Mouse (Mus musculus) midbrain, embryonic 15.5 days (tissue): Measurements from ENCODE around the gene Mfn1. TPM values are rescaled to one million over a fixed set of nuclear protein-coding genes. Genes with fewer than 3 reads are reported as not detected.
A peak's percentile ranks its signal among the peaks of the same experiment; 100 is the strongest.

Experiments
- ATAC-seq: fragments of 200-750 bp; cut with Nextera tagmentation; replicated peaks from 2 replicates; pipeline ENCODE4 v1.8.0; 2017; ENCODE audit warnings: moderate TSS enrichment
- H3K27ac ChIP-seq: fragments of 300-500 bp; sonication (generic); 2 replicates; pipeline ENCODE4 v1.5.1; 2015; ENCODE audit warnings: mild to moderate bottlenecking, inconsistent platforms
- H3K27me3 ChIP-seq: fragments of 300-500 bp; sonication (generic); replicated peaks from 2 replicates; pipeline ENCODE4 v1.6.1; 2015; ENCODE audit warnings: inconsistent platforms
- H3K36me3 ChIP-seq: fragments of 300-500 bp; sonication (generic); replicated peaks from 2 replicates; pipeline ENCODE4 v1.6.1; 2015; ENCODE audit warnings: inconsistent platforms
- H3K4me1 ChIP-seq: fragments of 300-500 bp; sonication (generic); 2 replicates; pipeline ENCODE4 v1.6.1; 2015; ENCODE audit warnings: inconsistent platforms
- H3K4me2 ChIP-seq: fragments of 300-500 bp; sonication (generic); 2 replicates; pipeline ENCODE4 v1.6.1; 2015; ENCODE audit warnings: inconsistent platforms, mild to moderate bottlenecking, moderate library complexity
- H3K4me3 ChIP-seq: fragments of 300-500 bp; sonication (generic); 2 replicates; pipeline ENCODE4 v1.5.1; 2015; ENCODE audit warnings: mild to moderate bottlenecking, inconsistent platforms
- H3K9ac ChIP-seq: fragments of 300-500 bp; sonication (generic); 2 replicates; pipeline ENCODE4 v1.6.1; 2015; ENCODE audit warnings: mild to moderate bottlenecking, inconsistent platforms
- H3K9me3 ChIP-seq: fragments of 300-500 bp; sonication (generic); 2 replicates; pipeline ENCODE4 v1.6.1; 2016; ENCODE audit warnings: inconsistent platforms
- WGBS: fragments of 180-500 bp; shearing (Covaris S2); methylation state at CpG from one replicate; pipeline ENCODE4 v1.1.7; 2015; ENCODE audit warnings: mixed read lengths; 5-methylcytosine and 5-hydroxymethylcytosine counted together
- polyA plus RNA-seq: library from polyadenylated mRNA; unstranded; fragments of >200 nt; fragmentation: Nextera tagmentation; extraction: Ambion mirVana; gene quantifications from 2 replicates; pipeline ENCODE4 v1.2.1, GENCODE M21; 2015

Gene Mfn1
- polyA plus RNA-seq, 1 experiment from 2014 or later, result 34.1 TPM

DNA sequence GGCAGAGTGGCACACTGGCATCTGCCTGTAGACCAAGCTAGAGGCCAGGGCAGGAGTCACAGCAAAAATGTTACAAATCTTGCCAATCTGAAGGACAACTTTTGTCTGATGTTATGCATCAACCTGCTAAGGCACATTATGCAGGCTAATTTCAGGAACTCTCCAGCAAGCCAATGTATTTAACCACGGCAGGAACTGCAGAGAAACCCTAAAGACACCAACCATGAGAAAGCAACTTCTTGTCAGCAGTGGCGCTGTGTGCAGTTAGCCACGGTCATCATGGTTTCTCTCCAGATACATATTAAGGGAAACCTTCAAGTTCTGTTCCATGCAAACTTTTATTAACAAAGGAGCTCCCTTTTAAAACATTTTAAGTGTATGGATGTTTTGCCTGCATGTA is 52.6 kb downstream of the Mfn1 start:
- ATAC-seq, result no peak
- no peaks in the 10 kb centered on the region for H3K9me3 ChIP-seq
- H3K4me3 ChIP-seq, result no peak overlapping the region
- H3K9ac ChIP-seq, result no peak overlapping the region
- peaks cover 11% of the 10 kb centered on the region; the same call in 1 of the 2 replicates for H3K36me3 ChIP-seq
- WGBS, result 98% methylated on average over 3 of the region's 3 CpGs
- no peaks in the 10 kb centered on the region for H3K4me1 ChIP-seq
- H3K4me2 ChIP-seq, result no peak overlapping the region
- H3K27ac ChIP-seq, result no peak overlapping the region
- H3K27me3 ChIP-seq, result no peaks in the 10 kb centered on the region

DNA sequence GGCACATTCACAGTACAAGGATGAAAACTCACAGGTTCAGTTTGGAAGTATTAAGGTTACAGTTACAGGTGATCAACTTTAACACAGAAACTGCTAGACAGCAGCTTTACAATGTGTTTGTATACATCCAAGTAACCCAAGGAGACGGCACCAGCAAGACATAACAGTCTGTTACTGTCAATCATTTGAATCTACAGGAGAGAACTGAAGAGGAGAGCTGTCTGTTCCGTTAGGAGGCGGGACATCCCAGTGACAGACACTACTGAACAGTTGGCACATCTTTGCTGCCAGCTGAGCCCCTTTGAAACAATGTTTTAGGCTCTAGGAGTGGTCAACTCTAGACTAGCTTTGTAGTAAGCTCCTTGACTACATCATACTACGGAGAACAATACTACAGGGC is 54.2 kb downstream of the Mfn1 start:
- ATAC-seq, result no peak
- no peak overlapping the region for H3K27ac ChIP-seq
- no peaks in the 10 kb centered on the region for H3K4me1 ChIP-seq
- peaks cover 12% of the 10 kb centered on the region; the same call in 1 of the 2 replicates for H3K36me3 ChIP-seq
- H3K9me3 ChIP-seq, result no peaks in the 10 kb centered on the region
- no peak overlapping the region for H3K4me3 ChIP-seq
- H3K9ac ChIP-seq, result no peak overlapping the region
- WGBS, result 91% methylated on average over 4 of the region's 4 CpGs
- no peak overlapping the region for H3K4me2 ChIP-seq
- no peaks in the 10 kb centered on the region for H3K27me3 ChIP-seq

DNA sequence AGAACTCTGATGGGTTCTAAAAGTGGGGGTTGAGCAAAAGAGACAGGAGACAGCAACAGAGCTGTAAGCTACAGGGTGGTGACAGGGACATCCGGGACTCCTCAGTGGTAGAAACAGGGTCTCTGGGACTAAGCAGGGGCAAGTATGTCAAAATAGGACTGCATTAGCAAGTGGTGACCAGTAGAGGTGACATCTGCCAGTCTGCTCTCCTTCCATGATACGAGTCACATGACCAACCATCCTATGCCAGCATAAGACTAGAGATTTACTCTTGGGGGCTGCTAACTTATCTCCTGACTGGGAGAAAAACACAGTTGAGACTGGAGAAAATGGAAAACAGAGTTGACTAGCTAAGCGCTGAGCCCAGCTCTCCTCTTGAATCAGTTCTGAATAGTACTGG is 57.0 kb downstream of the Mfn1 start:
- WGBS, result 96% methylated on average over 3 of the region's 3 CpGs
- H3K27me3 ChIP-seq, result no peaks in the 10 kb centered on the region
- H3K9ac ChIP-seq, result no peak overlapping the region
- no peak overlapping the region for H3K4me2 ChIP-seq
- H3K4me3 ChIP-seq, result no peak overlapping the region
- H3K36me3 ChIP-seq, result peaks cover 10% of the 10 kb centered on the region; the same call in 1 of the 2 replicates
- H3K27ac ChIP-seq, result no peak overlapping the region
- no peaks in the 10 kb centered on the region for H3K4me1 ChIP-seq
- H3K9me3 ChIP-seq, result no peaks in the 10 kb centered on the region
- ATAC-seq, result no peak

DNA sequence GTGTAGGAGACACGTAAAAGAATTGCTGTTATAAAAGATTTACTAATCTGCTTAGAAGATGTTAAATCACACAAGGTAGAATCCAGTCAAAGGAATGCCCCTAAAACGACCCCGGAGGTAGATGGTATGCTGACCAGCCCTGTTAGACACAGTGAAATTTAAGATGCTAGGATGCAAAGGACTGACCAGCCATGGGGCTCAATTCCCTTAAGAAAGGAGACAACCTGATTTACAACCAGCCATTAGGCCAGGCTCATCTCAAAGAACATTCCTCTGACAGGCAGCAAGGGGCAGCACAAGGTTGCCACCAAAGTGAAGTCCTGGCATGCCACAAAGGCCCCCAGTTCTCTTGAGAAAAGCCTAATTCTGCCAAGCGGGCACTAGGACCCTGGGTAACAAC is 65.8 kb downstream of the Mfn1 start:
- Histone ChIP-seq H3K27ac (no peak overlapping the region), H3K4me3 (no peak overlapping the region), H3K27me3 (no peaks in the 10 kb centered on the region), H3K9me3 (no peaks in the 10 kb centered on the region), H3K4me2 (no peak overlapping the region), H3K4me1 (no peaks in the 10 kb centered on the region), H3K36me3 (0 out of 2 replicates have a peak, but pooled peaks cover 2% of the 10 kb centered on the region), H3K9ac (no peak overlapping the region)
- ATAC-seq, result no peak
- WGBS, result 88% methylated on average over 4 of the region's 4 CpGs

DNA sequence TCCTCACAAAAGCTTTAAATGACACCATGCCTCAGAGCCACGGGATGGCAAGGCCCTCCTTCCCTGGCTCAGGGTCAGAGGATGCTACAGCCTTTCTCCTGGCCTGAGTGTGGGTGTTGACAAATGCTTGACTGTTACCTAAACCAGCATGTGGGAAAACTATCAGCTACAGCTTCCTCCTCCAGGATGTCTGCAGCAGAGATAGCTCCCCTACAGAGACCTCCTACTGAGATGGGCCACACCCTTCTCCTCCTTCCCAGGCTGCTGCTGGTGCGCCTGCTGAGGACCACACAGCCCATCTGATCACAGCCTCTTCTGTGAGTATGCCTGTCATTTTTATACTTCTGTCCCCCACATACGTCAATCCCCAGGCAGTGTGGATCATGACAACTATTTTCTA is 70.1 kb downstream of the Mfn1 start:
- 73% methylated on average over 3 of the region's 3 CpGs for WGBS
- no peaks in the 10 kb centered on the region for H3K27me3 ChIP-seq
- no peak for ATAC-seq
- no peak overlapping the region for H3K4me2 ChIP-seq
- H3K36me3 ChIP-seq, result no peaks in the 10 kb centered on the region
- H3K27ac ChIP-seq, result no peak overlapping the region
- no peak overlapping the region for H3K4me3 ChIP-seq
- no peak overlapping the region for H3K9ac ChIP-seq
- no peaks in the 10 kb centered on the region for H3K4me1 ChIP-seq
- no peaks in the 10 kb centered on the region for H3K9me3 ChIP-seq

DNA sequence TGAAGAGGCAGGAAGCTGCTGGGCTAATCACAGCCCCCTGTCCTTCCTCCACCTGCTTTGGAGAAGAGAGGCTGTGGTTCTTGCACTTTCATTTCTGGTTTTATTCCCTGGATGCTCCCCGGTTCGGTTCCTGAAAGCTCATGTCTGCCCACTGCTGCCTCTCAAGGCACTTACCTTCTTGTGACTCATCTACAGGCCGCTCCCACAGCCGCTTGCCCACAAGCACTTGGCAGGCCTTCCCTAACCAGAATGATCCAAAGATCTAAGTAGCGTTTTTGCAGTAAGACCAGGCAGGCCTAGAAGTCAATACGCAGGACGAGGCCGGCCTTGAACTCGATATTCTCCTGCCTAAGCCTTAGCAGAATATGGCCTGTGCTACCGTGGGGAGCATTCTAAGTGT is 71.8 kb downstream of the Mfn1 start:
- no peak for ATAC-seq
- Histone ChIP-seq H3K27ac (no peak overlapping the region), H3K27me3 (no peaks in the 10 kb centered on the region), H3K4me3 (no peak overlapping the region), H3K36me3 (no peaks in the 10 kb centered on the region), H3K9me3 (no peaks in the 10 kb centered on the region), H3K9ac (no peak overlapping the region), H3K4me2 (no peak overlapping the region), H3K4me1 (no peaks in the 10 kb centered on the region)
- WGBS, result 94% methylated on average over 10 of the region's 10 CpGs

DNA sequence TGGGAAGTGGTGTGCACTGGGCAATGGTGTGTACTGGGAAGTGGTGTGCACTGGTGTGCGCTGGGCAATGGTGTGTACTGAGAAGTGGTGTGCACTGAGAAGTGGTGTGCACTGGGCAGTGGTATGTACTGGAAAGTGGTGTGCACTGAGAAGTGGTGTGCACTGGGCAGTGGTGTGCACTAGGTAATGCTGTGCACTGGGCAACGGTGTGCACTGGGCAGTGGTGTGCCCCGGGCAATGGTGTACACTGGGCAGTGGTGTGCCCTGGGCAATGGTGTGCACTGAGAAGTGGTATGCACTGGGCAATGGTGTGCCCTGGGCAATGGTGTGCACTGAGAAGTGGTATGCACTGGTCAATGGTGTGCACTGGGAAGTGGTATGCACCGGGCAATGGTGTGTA is 80.0 kb downstream of the Mfn1 start:
- H3K4me3 ChIP-seq, result no peak overlapping the region
- H3K4me1 ChIP-seq, result peaks cover 2% of the 10 kb centered on the region; the same call in 1 of the 2 replicates
- H3K27ac ChIP-seq, result no peak overlapping the region
- H3K4me2 ChIP-seq, result no peak overlapping the region
- WGBS, result 97% methylated on average over 4 of the region's 4 CpGs
- H3K9me3 ChIP-seq, result no peaks in the 10 kb centered on the region
- H3K27me3 ChIP-seq, result no peaks in the 10 kb centered on the region
- ATAC-seq, result peak; percentile 15; the same call in 1 of the 2 replicates
- H3K36me3 ChIP-seq, result no peaks in the 10 kb centered on the region
- H3K9ac ChIP-seq, result no peak overlapping the region

DNA sequence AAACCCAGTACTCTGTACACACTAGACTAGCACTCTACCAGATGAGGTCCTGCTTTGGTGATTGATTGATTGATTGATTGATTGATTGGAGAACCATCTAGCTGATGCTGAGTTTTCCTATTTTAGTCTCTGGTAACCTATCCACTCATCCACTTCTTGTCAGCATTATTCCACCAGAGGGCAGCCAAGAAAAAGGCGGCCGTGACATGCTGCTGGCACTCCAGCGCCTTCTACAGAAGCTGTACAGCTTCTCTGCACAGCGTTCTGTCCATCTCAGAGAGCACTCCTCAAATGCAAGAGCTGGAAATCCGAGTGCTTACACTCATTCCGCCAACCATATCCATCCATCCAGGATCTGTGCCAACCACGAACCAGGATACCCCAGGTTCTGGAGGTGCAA is 81.3 kb downstream of the Mfn1 start:
- Histone ChIP-seq H3K4me2 (no peak overlapping the region), H3K27ac (no peak overlapping the region), H3K9ac (no peak overlapping the region), H3K36me3 (no peaks in the 10 kb centered on the region), H3K4me1 (peaks cover 4% of the 10 kb centered on the region), H3K9me3 (no peaks in the 10 kb centered on the region), H3K27me3 (no peaks in the 10 kb centered on the region), H3K4me3 (no peak overlapping the region)
- peak; percentile 72 for ATAC-seq
- 31% methylated on average over 7 of the region's 7 CpGs for WGBS

DNA sequence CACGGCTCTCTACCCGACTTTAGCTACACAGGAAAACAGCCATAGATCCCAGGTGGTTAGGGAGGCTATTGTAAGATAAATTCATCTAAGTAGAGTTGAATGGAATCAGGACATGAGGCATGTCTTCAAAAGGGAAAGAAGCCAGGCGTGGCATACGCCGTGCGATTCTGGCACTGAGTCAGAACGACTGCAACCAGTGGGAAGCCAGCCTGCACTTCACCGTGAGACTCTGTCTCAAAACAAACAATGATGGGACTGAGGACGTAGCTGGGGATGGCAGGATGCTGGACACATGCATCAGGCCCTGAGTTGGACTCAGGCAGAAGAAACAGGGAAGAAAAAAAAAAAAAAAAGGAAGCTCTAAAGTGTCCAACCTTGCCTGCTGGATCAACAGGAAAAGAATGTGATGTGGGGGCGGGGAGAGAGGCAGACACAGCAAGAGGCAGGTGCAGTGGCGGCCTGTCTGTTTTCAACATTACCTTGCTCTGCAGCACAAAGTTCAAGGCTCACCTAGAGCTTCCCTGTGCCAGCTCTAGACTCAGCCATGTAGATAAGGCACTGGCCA is 82.4 kb downstream of the Mfn1 start:
- no peaks in the 10 kb centered on the region for H3K36me3 ChIP-seq
- no peaks in the 10 kb centered on the region for H3K9me3 ChIP-seq
- no peak overlapping the region for H3K27ac ChIP-seq
- H3K4me2 ChIP-seq, result no peak overlapping the region
- no peaks in the 10 kb centered on the region for H3K27me3 ChIP-seq
- H3K4me1 ChIP-seq, result peaks cover 8% of the 10 kb centered on the region
- no peak for ATAC-seq
- no peak overlapping the region for H3K4me3 ChIP-seq
- WGBS, result 78% methylated on average over 11 of the region's 11 CpGs
- no peak overlapping the region for H3K9ac ChIP-seq

DNA sequence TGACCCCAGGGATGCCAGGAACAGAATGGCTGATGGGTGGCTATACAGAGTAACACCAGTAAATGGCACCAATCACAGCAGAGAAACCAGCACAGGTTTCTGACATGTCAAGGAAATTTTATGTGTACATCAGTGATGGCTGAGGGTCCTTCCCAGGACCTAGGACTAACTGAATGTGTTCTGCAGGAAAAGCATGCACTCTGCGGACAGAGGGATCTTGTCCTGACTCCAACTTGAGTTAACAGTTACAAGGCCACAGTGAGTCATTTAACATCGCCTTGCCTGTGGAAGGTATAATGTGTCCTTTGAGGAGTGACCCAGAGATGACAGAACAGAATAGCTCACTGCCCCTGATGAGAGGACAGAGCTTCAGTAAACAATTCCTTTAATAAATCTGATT is 85.5 kb downstream of the Mfn1 start:
- Histone ChIP-seq H3K9ac (no peak overlapping the region), H3K36me3 (no peaks in the 10 kb centered on the region), H3K4me2 (no peak overlapping the region), H3K27me3 (no peaks in the 10 kb centered on the region), H3K4me3 (no peak overlapping the region), H3K4me1 (peaks cover 12% of the 10 kb centered on the region), H3K27ac (no peak overlapping the region), H3K9me3 (no peaks in the 10 kb centered on the region)
- 85% methylated on average over 2 of the region's 2 CpGs for WGBS
- ATAC-seq, result no peak

DNA sequence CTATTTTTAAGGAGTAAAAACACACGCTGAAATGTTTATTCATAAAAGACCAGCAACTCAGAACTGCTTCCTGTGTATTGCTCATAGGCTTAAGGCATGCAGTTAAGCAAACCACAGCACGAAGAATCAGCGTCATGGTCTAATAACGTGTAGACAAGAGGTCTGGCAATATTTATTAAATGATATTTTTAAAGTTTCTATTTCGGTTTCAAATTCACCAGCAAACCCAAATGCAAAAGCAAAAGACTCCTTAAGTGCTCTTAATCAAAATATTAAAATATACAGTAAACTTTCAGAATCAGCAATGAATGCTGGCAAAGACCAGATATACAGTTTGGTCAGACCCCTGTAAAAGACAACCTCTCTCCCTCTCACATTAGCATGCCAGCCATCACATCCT is 86.1 kb downstream of the Mfn1 start:
- Histone ChIP-seq H3K27ac (no peak overlapping the region), H3K4me2 (peak overlapping the region; percentile 56), H3K9me3 (no peaks in the 10 kb centered on the region), H3K36me3 (no peaks in the 10 kb centered on the region), H3K4me1 (peaks cover 12% of the 10 kb centered on the region), H3K4me3 (peak overlapping the region; percentile 71), H3K9ac (no peak overlapping the region), H3K27me3 (no peaks in the 10 kb centered on the region)
- WGBS, result 72% methylated on average over 5 of the region's 5 CpGs
- ATAC-seq, result no peak

DNA sequence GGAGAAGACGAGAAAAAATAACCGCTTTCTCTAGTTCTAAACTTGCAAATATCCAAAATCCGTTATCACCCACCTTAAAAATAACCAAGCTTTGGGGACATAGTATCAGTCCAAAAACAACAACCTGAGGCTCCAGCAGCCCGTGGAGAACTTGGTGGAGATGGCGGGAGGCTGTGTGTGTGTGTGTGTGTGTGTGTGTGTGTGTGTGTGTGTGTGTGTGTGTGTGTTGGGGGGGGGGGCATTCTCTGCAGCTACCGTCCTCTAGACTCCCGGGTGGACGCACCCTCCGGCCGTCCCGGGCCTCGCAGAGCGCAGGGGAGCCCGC is 86.7 kb downstream of the Mfn1 start:
- peak overlapping the region; percentile 71 for H3K4me3 ChIP-seq
- H3K27me3 ChIP-seq, result no peaks in the 10 kb centered on the region
- 24% methylated on average over 5 of the region's 14 CpGs for WGBS

DNA sequence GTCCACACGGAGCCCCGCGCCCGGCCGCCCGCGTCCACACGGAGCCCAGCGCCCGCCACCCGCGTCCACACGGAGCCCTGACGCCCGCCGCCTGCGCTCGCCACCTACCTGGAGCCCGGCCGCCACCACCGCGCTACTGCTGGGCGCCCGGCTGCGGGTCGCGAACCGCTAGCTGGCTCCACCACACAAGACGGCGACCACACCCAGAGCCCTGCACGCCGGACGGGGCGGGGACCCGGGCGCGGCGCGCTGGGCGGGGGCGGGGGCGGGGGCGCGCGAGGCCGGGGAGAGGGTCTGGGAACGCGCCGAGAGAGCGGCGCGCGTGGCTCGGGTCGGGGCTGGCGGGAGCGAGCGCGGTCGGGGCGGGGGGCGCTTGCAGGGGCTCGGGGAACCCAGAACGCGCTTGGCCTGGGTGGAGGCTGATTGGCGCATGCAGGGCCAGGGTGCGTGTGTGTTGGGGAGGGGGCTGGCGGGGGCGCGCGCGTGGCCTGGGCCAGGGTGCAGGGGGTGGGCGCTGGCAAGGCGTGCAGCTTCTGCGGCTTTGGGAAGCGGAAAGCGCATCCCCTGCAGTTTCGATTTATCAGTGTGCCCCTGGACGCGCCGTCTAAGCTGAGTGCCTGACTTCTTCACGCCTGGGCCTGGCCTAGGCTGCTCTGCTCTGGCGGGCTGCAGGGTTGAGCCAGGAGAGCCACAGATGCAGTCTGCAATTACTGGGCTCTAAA is 87.2 kb downstream of the Mfn1 start, which contains the start of gene Gnb4:
TSS of gene Gnb4 (minus strand) at position 255 of the 722 bp plus-strand sequence.
- Histone ChIP-seq H3K9ac (peak within 1 kb of the TSS; percentile 65), H3K4me1 (peaks cover 10% of the 10 kb centered on the region), H3K27me3 (no peaks in the 10 kb centered on the region), H3K27ac (peak within 1 kb of the TSS; percentile 77), H3K36me3 (no peaks in the 10 kb centered on the region), H3K4me3 (peak within 1 kb of the TSS; percentile 71), H3K9me3 (no peaks in the 10 kb centered on the region), H3K4me2 (peak within 1 kb of the TSS; percentile 56)
- WGBS, result under 1% methylated on average over 50 of the region's 83 CpGs
- ATAC-seq, result peak; percentile 94

More for the DNA sequence above, 86.7 kb downstream of the Mfn1 start:
- peak overlapping the region; percentile 77 for H3K27ac ChIP-seq
- no peaks in the 10 kb centered on the region for H3K36me3 ChIP-seq
- ATAC-seq, result no peak
- H3K9me3 ChIP-seq, result no peaks in the 10 kb centered on the region
- H3K9ac ChIP-seq, result peak overlapping the region; percentile 65
- H3K4me1 ChIP-seq, result peaks cover 12% of the 10 kb centered on the region
- H3K4me2 ChIP-seq, result peak overlapping the region; percentile 56
